Mouse (Mus musculus): ENCODE measurements around the gene Emc4.

Gene Emc4

GRCm38 (mm10) chr2:112337211-112337610, 30.6 kb downstream of the Emc4 start:
- no peak for DNase-seq

DNA sequence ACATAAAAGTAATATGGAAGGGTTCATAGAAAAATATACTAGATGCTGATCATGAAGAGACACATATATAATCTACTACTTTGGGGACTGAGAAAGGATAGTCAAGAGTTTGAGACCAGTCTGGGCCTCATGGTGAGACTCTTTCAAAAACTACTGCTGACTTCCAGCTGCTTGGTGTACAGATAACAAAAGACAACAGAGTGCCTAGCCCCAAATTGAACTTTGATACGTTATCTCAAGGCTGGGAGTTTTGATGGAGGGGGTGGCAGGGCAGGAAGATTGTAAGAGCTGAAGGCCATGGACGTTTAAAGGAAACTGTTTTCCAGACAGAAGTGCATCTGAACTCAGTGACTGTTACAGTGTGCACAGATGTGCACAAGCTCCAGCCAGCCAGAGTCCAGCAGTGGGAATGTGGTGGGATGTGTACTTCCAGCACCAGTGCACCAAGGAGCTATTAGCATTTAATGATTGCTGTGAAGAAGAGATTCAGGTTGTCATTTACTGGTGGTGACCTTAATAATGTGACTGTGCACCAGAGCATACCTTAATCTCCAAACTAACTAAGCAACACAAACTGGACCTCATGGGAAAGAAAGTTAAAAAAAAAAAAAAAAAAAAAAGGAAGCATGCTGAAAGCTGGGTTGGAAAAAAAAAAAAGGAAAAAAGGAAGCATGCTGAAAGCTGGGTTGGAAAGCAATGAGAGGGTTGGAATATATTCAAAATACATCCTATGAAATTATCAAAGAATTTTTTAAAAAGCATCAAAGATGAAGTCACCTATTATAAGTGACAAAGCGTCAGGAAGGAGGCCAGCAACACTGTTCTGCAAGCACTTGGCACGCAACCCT, 35.6 kb downstream of the Emc4 start:
- DNase-seq, result no peak

DNA sequence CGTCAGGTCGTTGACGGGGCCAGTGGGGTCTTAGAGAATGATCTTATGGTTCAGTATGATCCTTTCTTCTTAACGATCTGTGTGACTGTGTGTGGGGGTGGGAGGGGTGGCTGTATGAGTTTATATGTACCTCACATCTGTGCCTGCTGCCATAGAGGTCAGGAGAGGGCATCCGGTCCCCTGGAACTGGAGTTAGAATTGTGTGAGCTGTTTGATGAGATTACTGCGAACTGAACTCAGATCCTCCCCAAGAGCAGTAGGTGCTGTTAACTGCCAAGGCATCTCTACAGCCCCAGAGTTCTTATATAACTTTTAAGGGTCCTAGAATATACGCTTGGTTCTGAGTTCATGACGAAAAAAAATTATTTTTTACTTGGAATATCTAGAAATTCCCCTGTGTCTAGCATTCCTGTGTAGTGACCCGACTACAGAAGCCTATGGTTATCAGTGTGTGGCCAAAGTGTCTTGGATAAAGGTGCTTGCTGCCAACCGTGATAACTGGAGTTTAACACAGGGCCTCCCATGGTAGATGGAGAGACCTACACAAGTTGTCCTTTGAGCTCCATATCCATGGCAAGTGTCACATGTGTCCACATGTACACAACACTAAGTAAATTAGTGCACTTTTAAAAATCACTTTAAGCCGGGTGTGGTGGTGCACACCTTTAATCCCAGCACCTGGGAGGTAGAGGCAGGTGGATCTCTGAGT, 39.6 kb downstream of the Emc4 start:
- DNase-seq, result no peak

DNA sequence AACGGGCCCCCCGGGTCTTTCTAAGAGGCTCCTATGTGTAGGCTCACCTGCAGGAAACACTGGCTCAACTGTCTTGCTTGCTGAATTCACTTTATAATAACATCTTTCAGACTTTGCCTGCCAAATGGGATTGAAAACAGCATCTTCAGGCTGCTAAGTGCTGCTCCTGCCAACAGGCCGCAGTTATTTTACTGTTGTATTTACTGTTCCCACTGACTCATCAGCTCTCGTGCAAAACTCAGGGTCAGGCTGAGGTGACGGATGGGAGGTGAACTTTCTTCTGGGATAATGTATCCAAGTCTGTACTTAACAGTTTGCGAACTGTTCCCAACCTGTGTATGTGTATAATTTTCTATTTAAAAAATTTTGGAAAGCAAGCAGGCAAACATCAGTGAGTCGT, 48.9 kb downstream of the Emc4 start:
- DNase-seq, result no peak

DNA sequence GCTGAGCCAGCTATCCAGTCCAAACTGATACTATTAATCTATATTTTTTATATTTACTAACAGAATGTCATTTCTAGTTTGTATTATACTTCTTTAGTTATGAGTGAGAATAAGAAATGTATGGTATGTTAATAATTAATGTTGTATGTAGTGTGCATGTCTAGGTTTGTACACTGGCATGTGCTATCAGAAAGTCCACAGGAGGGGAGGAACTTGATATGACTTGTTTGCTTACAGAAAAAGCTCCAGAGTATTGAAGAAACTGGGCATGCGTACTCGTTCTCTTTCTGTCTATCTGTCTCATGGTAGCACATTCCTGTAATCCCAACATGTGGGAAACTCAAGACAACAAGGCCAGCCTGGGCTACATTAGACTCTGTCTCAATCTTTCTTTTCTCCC, 49.6 kb downstream of the Emc4 start:
- no peak for DNase-seq

DNA sequence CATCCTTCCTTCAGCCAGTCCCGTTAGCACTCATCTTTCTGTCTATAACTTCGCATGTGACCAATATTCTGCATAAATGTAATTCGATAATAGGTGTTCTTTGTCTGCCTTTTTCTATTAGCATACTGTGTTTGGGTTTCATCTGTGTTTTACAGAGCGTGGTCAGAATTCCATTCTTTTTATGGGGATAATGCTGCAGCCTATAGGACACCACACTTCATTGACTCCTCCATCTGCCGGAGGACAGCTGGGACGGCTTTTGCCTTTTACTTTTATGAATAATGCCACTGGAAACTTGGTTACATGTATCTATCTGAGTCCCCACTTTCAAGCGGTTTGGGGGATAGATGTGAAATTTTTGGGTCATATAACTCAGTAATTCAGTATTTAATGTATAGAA, 52.2 kb downstream of the Emc4 start:
- no peak for DNase-seq

All from kidney, adult 11 months (tissue).